Mouse (Mus musculus): ENCODE data around the gene Nckap5.

GRCm38 (mm10) chr1:125974649-125975048 is 856.0 kb downstream of the Nckap5 start:
- no peak for TF ChIP-seq CTCF (IDR thresholded peaks at IDR 0.05; ENCODE audit: insufficient read depth, low read length)
- no peak for TF ChIP-seq POLR2A (IDR thresholded peaks at IDR 0.05; ENCODE audit: borderline replicate concordance, extremely low read depth, low read depth, low read length)
